Mouse (Mus musculus) forelimb bud, embryonic 11.5 days (tissue): ENCODE data around the gene Foxp2.

Experiments
- DNase-seq: peaks from one replicate; pipeline ENCODE4 v3.0.0-alpha.2; 2012; ENCODE audit warnings: low read depth, low spot score

The Foxp2 gene

DNA sequence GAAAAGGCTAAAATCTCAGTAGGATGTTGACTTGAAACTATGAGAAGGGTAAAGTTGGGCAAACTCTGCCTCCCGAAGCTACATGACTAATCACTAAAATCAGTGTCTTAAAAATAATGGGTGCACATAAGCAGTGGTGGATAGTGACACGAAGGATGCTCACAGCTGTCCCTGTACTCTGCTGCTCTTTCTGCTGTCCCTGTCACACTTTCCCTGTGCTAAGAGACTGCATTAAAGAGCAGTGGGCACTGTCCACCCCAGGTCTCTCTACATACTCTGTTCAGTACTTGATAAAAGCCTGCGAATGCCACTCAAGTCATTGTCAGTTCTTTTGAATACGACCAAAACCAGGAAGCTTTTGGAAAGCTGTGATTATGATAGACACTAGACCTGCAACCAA, 469.7 kb downstream of the Foxp2 start:
- DNase-seq: no peak

GRCm38 (mm10) chr6:15373621-15374020, 472.5 kb downstream of the Foxp2 start:
- no peak for DNase-seq

GRCm38 (mm10) chr6:15378261-15378660, 477.1 kb downstream of the Foxp2 start:
- peak; percentile 41 for DNase-seq

DNA sequence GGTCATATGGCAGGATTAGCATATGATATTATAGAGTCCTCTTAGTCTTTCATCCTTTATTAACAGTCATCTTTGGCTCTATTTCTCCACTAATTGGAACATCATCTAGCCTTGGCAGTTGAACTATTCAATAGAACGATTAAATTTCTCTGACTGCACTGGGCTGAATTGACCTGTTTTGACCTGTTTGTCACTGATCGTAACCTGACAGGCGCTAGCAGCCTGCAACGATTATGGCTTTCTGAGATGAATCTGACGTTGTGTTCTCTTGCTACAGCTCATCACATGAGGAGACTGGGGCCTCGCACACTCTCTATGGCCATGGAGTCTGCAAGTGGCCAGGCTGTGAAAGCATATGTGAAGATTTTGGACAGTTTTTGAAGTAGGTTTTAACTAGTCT, 495.3 kb downstream of the Foxp2 start:
- no peak for DNase-seq

- DNase-seq: no peak
These were observed 496.3 kb downstream of the Foxp2 start for GRCm38 (mm10) chr6:15397485-15397884.

- no peak for DNase-seq
These were observed 500.0 kb downstream of the Foxp2 start for GRCm38 (mm10) chr6:15401138-15401537.

DNA sequence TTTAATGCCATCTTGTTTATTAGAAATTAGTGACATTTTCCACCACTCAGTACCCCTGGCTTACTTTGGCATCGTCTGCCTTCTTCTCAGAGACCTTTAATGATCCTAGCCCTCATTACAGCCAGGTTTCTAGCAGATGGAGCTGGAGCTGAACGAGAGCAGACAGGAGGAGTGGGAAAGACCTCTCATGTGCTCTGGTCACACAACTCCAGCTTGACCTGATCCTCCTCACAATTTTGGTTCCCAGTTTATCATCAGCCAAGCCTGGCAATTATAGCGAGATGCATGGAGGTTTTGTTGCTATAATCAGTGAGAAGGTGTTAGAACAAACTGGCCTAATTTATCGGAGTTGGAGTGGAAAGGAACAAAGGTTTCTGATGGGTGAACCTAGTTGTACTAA, 500.9 kb downstream of the Foxp2 start:
- DNase-seq: no peak

- no peak for DNase-seq
These were observed 514.0 kb downstream of the Foxp2 start for GRCm38 (mm10) chr6:15415099-15415498.

GRCm38 (mm10) chr6:15459701-15460100, 558.6 kb downstream of the Foxp2 start:
- no peak for DNase-seq

DNA sequence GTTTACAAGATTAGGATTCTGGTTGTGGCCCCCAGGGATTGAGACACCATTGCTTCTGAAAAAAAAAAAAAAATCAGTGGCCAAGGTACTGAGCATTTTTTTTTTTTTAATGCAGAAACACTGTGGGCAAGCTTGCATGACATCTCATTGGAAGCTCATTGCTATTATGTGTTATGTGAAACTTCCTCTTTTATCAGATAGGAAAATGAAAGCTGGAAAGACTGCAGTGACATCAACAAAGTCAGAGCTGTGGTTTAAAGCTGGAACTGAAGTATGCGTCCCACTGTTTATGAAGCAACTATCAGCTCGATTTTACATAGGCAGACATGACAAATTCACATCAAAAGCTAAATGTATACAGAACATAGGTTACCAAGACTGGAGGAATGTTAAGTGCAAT, 562.2 kb downstream of the Foxp2 start:
- no peak for DNase-seq

DNA sequence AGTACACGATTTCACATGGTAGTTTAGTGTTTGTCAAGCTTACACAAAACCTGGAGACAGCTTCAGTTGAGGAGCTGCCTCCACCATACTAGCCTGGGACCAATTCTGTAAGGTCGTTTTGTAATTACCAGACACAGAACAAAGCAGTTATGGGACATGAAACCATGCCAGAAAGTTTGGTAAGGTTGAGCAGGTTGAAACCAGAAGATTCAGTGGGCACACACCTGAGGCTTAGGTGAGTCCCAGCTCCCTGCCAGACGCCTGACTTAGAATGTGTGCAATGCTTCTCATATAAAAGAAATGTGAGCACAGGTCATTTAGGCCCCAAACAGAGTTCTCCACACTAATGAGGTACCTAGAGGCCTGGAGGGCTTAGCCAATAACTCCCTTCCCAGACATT, 564.3 kb downstream of the Foxp2 start:
- DNase-seq: peak; percentile 1

- no peak for DNase-seq
These were observed 565.5 kb downstream of the Foxp2 start for GRCm38 (mm10) chr6:15466634-15467033.

GRCm38 (mm10) chr6:15486909-15487308, 585.8 kb downstream of the Foxp2 start:
- no peak for DNase-seq
